In the genomic region with DNA sequence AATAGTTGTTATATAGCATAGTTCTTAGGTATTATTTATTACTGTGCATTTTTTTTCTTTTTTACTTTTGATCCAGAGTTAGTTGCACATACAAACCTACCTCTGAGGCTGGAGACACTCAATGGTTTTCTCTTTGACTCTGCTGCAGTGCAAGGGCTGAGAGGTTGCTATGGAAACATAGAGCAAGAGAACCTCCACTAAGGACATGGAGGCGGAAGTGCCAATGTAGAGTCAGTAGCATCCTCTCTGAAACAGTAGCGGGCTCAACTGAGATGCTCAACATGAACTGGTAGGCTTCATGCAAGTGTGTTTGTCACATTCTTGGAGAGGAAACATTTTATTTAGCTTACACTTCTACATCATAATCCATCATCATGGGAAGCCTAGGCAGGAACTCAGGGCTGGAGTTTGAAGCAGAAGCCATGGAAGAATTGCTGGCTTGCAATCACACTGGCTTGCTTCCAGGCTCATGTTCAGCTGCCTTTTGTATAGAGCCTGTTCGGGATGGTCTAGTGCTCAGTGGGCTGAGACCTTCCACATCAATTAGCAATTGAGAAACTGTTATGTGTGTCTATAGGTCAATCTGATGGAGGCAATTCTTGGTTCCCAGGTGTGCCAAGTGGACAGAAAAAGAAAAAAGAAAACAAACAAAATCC, we compare ENCODE assay signal across 14 mouse cellular contexts.
DNase-seq lines count a peak whose midpoint lies in the region; ATAC-seq and TF ChIP-seq lines count a peak whose summit lies in the region.
"Had no signal": no experiment of that assay in that cellular context is flagged by ENCODE, and none has a peak within 500 bp of the region (broad histone marks: within the 10 kb centered on the region; RNA-seq: fewer than 3 reads in every experiment).

No protein-coding gene starts in this region.

- H3K27me3 ChIP-seq in hindbrain, postnatal 0 days (ENCODE audit: insufficient read depth, low read length), result no peaks in the 10 kb centered on the region
- H3K27me3 ChIP-seq in hindbrain, embryonic 13.5 days, result no peaks in the 10 kb centered on the region
- H3K27me3 ChIP-seq: limb, embryonic 13.5 days had no signal

- H3K9me3 ChIP-seq in hindbrain, postnatal 0 days (ENCODE audit: low read length), result no peaks in the 10 kb centered on the region
- H3K9me3 ChIP-seq in hindbrain, embryonic 13.5 days, result no peaks in the 10 kb centered on the region
- H3K9me3 ChIP-seq: limb, embryonic 13.5 days had no signal

- no peak overlapping the region for H3K27ac ChIP-seq in hindbrain, postnatal 0 days
- H3K27ac ChIP-seq in hindbrain, embryonic 13.5 days, result no peak overlapping the region
- H3K27ac ChIP-seq: gastrocnemius, adult 2 months; limb, embryonic 13.5 days had no signal

- no peaks in the 10 kb centered on the region for H3K4me1 ChIP-seq in hindbrain, postnatal 0 days (ENCODE audit: insufficient read depth, low read length)
- no peaks in the 10 kb centered on the region for H3K4me1 ChIP-seq in hindbrain, embryonic 13.5 days (replicated peaks)
- H3K4me1 ChIP-seq: limb, embryonic 13.5 days had no signal

- peak; percentile 56 for DNase-seq in hindbrain, postnatal 0 days (ENCODE audit: low spot score)
- peak; percentile 29 to 53 for DNase-seq in right cerebral cortex, adult 2 months (ENCODE audit: low spot score in 2 of 2)
- DNase-seq in right cerebral cortex, postnatal 4 days, result no peak
- peak; percentile 3 to 35 for DNase-seq in left cerebral cortex, adult 8-10 months (ENCODE audit: low spot score in 2 of 2)
- no peak for DNase-seq in spleen, postnatal 10 days (ENCODE audit: low spot score in 2 of 2)
- DNase-seq: cerebellum, adult 8-10 months; gastrocnemius, adult 2 months; heart, postnatal 4 days; kidney, adult 2 months; thymus, postnatal 36 days had no signal

- WGBS in hindbrain, postnatal 0 days, result 50% methylated on average over 3 of the region's 3 CpGs
- WGBS in hindbrain, embryonic 13.5 days, result 67% methylated on average over 3 of the region's 3 CpGs

- H3K36me3 ChIP-seq in hindbrain, postnatal 0 days (ENCODE audit: insufficient read depth, low read length), result no peaks in the 10 kb centered on the region
- H3K36me3 ChIP-seq in hindbrain, embryonic 13.5 days, result no peaks in the 10 kb centered on the region
- H3K36me3 ChIP-seq: limb, embryonic 13.5 days had no signal

- ATAC-seq in hindbrain, postnatal 0 days, result peak; percentile 85
- ATAC-seq in hindbrain, embryonic 13.5 days (ENCODE audit: low FRiP score), result no peak
- no peak for ATAC-seq in activated CD4-positive, CD25-positive, alpha-beta regulatory T cell, adult 4 months

- H3K4me3 ChIP-seq in hindbrain, postnatal 0 days (ENCODE audit: low read length), result no peak overlapping the region
- H3K4me3 ChIP-seq in hindbrain, embryonic 13.5 days, result no peak overlapping the region
- H3K4me3 ChIP-seq: erythroblast, embryonic 14.5 days; gastrocnemius, adult 2 months; limb, embryonic 13.5 days had no signal

- TF ChIP-seq CTCF in hindbrain, postnatal 0 days (IDR thresholded peaks at IDR 0.05; ENCODE audit: low read depth), result no peak

- no peak overlapping the region for H3K9ac ChIP-seq in hindbrain, postnatal 0 days (replicated peaks; ENCODE audit: low read length)
- H3K9ac ChIP-seq in hindbrain, embryonic 13.5 days, result no peak overlapping the region
- H3K9ac ChIP-seq: limb, embryonic 13.5 days had no signal

- H3K4me2 ChIP-seq in hindbrain, postnatal 0 days (ENCODE audit: low read depth, low read length), result no peak overlapping the region
- H3K4me2 ChIP-seq in hindbrain, embryonic 13.5 days, result no peak overlapping the region
- H3K4me2 ChIP-seq: limb, embryonic 13.5 days had no signal

Comparison
In these comparisons a context has a peak if more than half of its experiments do, and no peak if none do; other contexts are left out.
1. DNase-seq: peak in hindbrain, postnatal 0 days (single experiment), right cerebral cortex, adult 2 months (2 of 2) and left cerebral cortex, adult 8-10 months (2 of 2); none in right cerebral cortex, postnatal 4 days (single experiment) and spleen, postnatal 10 days (0 of 2).